Mouse (Mus musculus) limb, embryonic 11.5 days (tissue): Measurements from ENCODE around the gene Thbs1. TPM values are rescaled to one million over a fixed set of nuclear protein-coding genes. Genes with fewer than 3 reads are reported as not detected.

ENCODE experiments used
- ATAC-seq: fragments of 200-750 bp; cut with Nextera tagmentation; 2 replicates; pipeline ENCODE4 v1.8.0; 2017; ENCODE audit warnings: low read depth; ENCODE audit not compliant: insufficient number of reproducible peaks, low FRiP score, low TSS enrichment
- DNase-seq: peaks from one replicate; pipeline ENCODE4 v3.0.0-alpha.2; 2015; ENCODE audit warnings: low spot score
- H3K27ac ChIP-seq: fragments of 300-500 bp; sonication (generic); replicated peaks from 2 replicates; pipeline ENCODE4 v1.5.1; 2014; ENCODE audit warnings: low read depth, mild to moderate bottlenecking, low read length
- H3K27me3 ChIP-seq: fragments of 300-500 bp; sonication (generic); 2 replicates; pipeline ENCODE4 v1.6.1; 2014; ENCODE audit warnings: mild to moderate bottlenecking, low read length, mixed read lengths; ENCODE audit not compliant: control insufficient read depth, insufficient read depth
- H3K36me3 ChIP-seq: fragments of 300-500 bp; sonication (generic); 2 replicates; pipeline ENCODE4 v1.6.1; 2014; ENCODE audit warnings: mild to moderate bottlenecking, low read length, moderate library complexity, mixed read lengths; ENCODE audit not compliant: control insufficient read depth, insufficient read depth
- H3K4me1 ChIP-seq: fragments of 300-500 bp; sonication (generic); 2 replicates; pipeline ENCODE4 v1.6.1; 2014; ENCODE audit warnings: low read length, mixed read lengths; ENCODE audit not compliant: control insufficient read depth, insufficient read depth
- H3K4me2 ChIP-seq: fragments of 300-500 bp; sonication (generic); 2 replicates; pipeline ENCODE4 v1.6.1; 2014; ENCODE audit warnings: low read depth, mild to moderate bottlenecking, moderate library complexity; ENCODE audit not compliant: severe bottlenecking
- H3K4me3 ChIP-seq: fragments of 300-500 bp; sonication (generic); 2 replicates; pipeline ENCODE4 v1.5.1; 2014; ENCODE audit warnings: low read depth, low read length
- H3K9ac ChIP-seq: fragments of 300-500 bp; sonication (generic); 2 replicates; pipeline ENCODE4 v1.6.1; 2014; ENCODE audit warnings: mild to moderate bottlenecking, low read length
- H3K9me3 ChIP-seq: fragments of 300-500 bp; sonication (generic); 2 replicates; pipeline ENCODE4 v1.6.1; 2016; ENCODE audit warnings: low read length; ENCODE audit not compliant: control insufficient read depth
- WGBS: fragments of 180-500 bp; shearing (Covaris S2); extraction: QIAGEN DNeasy Blood & Tissue Kit; methylation state at CpG from one replicate; pipeline ENCODE4 v1.1.7; 2014; 5-methylcytosine and 5-hydroxymethylcytosine counted together
- polyA plus RNA-seq: library from polyadenylated mRNA; unstranded; fragments of >200 nt; fragmentation: Nextera tagmentation; extraction: Ambion mirVana; gene quantifications from 2 replicates; pipeline ENCODE4 v1.2.1, GENCODE M21; 2014

Gene Thbs1
- polyA plus RNA-seq, 1 experiment from 2014 or later: 33.8 TPM

DNA sequence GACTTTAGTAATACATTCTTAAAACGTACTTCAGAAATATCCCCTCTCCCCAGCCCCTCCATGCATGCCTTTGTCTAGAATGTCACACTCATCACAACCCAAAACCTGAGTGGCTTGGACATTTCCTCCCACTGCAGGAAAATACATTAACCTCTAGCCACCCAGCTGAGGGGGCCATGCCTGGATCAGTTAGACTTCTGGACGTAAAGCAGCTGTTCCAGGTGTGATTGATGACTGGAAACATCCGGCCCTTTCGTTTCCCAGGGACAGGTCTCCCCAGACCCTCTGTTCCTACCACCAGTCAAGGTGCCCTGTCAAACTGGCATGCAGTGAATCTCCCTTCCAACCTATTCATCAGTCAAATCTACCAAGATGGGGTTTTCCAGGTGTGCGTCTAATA lies 50.8 kb downstream of the Thbs1 start:
- H3K27ac ChIP-seq: no peak overlapping the region
- H3K9ac ChIP-seq: no peak overlapping the region
- no peaks in the 10 kb centered on the region for H3K36me3 ChIP-seq
- 25% methylated on average over 5 of the region's 5 CpGs for WGBS
- DNase-seq (peak; percentile 56), ATAC-seq (peak; percentile 21; the same call in 1 of the 2 replicates)
- H3K4me1 ChIP-seq: peaks cover 13% of the 10 kb centered on the region
- no peaks in the 10 kb centered on the region for H3K27me3 ChIP-seq
- H3K4me2 ChIP-seq: no peak overlapping the region
- H3K9me3 ChIP-seq: no peaks in the 10 kb centered on the region
- no peak overlapping the region for H3K4me3 ChIP-seq

- no peaks in the 10 kb centered on the region for H3K27me3 ChIP-seq
- no peaks in the 10 kb centered on the region for H3K36me3 ChIP-seq
- ATAC-seq (no peak), DNase-seq (no peak)
- H3K9ac ChIP-seq: no peak overlapping the region
- no peak overlapping the region for H3K4me3 ChIP-seq
- H3K4me2 ChIP-seq: no peak overlapping the region
- no peak overlapping the region for H3K27ac ChIP-seq
- whole genome bisulfite sequencing: 73% methylated on average over 6 of the region's 6 CpGs
- no peaks in the 10 kb centered on the region for H3K9me3 ChIP-seq
- peaks cover 11% of the 10 kb centered on the region for H3K4me1 ChIP-seq
These were observed 52.5 kb downstream of the Thbs1 start for GRCm38 (mm10) chr2:118164137-118164536.

DNA sequence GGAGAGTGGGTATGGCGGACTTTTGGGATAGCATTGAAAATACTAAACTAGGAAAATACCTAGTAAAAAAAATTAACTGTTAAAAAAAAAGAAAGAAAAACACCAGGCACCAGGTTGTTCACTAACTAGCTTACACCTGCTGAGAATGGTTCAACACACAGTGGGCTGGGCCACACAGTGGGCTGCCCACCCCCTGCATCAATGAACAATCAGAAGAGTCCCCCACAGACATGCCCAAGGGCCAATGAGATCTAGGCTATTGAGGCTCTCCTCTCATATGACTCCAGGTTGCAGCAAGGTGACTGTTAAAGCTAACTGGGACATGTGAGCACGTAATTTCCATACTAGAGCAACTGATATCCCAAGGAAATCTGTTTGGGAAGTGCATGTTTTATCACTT lies 54.0 kb downstream of the Thbs1 start:
- Histone ChIP-seq H3K9ac (no peak overlapping the region), H3K9me3 (no peaks in the 10 kb centered on the region), H3K4me1 (peaks cover 5% of the 10 kb centered on the region), H3K27ac (no peak overlapping the region), H3K27me3 (no peaks in the 10 kb centered on the region), H3K4me2 (no peak overlapping the region), H3K36me3 (no peaks in the 10 kb centered on the region), H3K4me3 (no peak overlapping the region)
- ATAC-seq (no peak), DNase-seq (no peak)
- 81% methylated on average over 2 of the region's 2 CpGs for WGBS

DNA sequence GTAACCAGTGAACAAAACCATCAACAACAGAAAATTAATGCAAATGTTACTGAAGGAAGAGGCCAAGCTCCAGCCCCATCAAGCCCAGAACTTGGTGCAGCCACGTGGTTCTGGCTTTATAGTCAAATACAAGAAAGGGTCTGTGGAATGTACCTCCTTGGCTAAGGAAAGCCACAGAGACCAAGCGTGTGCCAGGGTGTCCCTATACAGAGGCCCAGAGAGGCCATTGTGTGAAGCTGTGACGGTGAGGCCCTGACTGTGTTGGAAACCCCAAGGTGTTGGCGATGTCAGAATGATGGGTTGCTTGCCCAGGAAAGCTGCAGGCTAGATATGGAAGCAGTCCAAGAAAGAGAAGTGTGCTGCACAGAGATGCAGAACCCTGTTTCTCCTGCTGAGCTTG lies 56.1 kb downstream of the Thbs1 start:
- no peaks in the 10 kb centered on the region for H3K9me3 ChIP-seq
- H3K9ac ChIP-seq: no peak overlapping the region
- no peaks in the 10 kb centered on the region; the same call in 1 of the 2 replicates for H3K4me1 ChIP-seq
- no peak overlapping the region for H3K27ac ChIP-seq
- no peak for DNase-seq
- H3K4me3 ChIP-seq: no peak overlapping the region
- 84% methylated on average over 4 of the region's 4 CpGs for WGBS
- H3K4me2 ChIP-seq: no peak overlapping the region
- no peak for ATAC-seq
- no peaks in the 10 kb centered on the region for H3K27me3 ChIP-seq
- no peaks in the 10 kb centered on the region for H3K36me3 ChIP-seq

DNA sequence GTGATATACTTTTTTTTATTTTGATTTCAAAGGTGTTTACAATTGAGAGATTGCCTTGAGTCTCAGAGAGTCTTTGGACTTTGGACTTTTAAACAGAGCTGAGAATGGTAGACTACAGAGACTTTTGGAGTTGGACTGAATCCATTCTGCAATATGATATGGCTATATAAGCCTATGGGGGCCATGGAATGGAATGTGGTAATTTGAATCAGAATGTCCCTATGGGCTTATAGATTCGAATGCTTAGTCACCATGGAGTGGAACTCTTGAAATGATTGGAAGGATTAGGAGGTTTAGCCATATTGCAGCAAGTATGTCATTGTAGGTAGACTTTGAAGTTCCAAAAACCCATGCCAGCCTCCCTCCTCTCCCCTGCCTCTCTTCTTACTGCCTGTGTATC lies 56.5 kb downstream of the Thbs1 start:
- H3K27ac ChIP-seq: no peak overlapping the region
- H3K27me3 ChIP-seq: no peaks in the 10 kb centered on the region
- ATAC-seq (no peak), DNase-seq (no peak)
- no peaks in the 10 kb centered on the region; the same call in 1 of the 2 replicates for H3K4me1 ChIP-seq
- no peak overlapping the region for H3K4me3 ChIP-seq
- 81% methylated on average over 1 of the region's 1 CpGs for WGBS
- H3K36me3 ChIP-seq: no peaks in the 10 kb centered on the region
- H3K9ac ChIP-seq: no peak overlapping the region
- no peaks in the 10 kb centered on the region for H3K9me3 ChIP-seq
- H3K4me2 ChIP-seq: no peak overlapping the region

- H3K4me1 ChIP-seq: peaks cover 2% of the 10 kb centered on the region; the same call in 1 of the 2 replicates
- no peaks in the 10 kb centered on the region for H3K36me3 ChIP-seq
- no peaks in the 10 kb centered on the region; the same call in 1 of the 2 replicates for H3K9me3 ChIP-seq
- no peak for DNase-seq
- H3K9ac ChIP-seq: no peak overlapping the region
- H3K4me2 ChIP-seq: no peak overlapping the region
- H3K27me3 ChIP-seq: no peaks in the 10 kb centered on the region
- no peak overlapping the region for H3K27ac ChIP-seq
- WGBS: 76% methylated on average over 10 of the region's 10 CpGs
- ATAC-seq: no peak
- H3K4me3 ChIP-seq: no peak overlapping the region
These were observed 63.1 kb downstream of the Thbs1 start for GRCm38 (mm10) chr2:118174558-118175383.

Other genes with a start within 250 kb of the Thbs1 start
- gene Fsip1, start 145.1 kb downstream of the Thbs1 start, polyA plus RNA-seq: 1.0 and 1.2 TPM in 2 replicates